Mouse (Mus musculus) common myeloid progenitor, adult 5-6 weeks (primary cell): ENCODE data around the gene Slc13a3. TPM values are rescaled to one million over a fixed set of nuclear protein-coding genes. Genes with fewer than 3 reads are reported as not detected.
A peak's percentile ranks its signal among the peaks of the same experiment; 100 is the strongest.

Experiments
- ATAC-seq: replicated peaks from 2 replicates; pipeline ENCODE4 v1.8.0; 2016; ENCODE audit warnings: low read depth, mild to moderate bottlenecking, moderate TSS enrichment, inconsistent platforms; ENCODE audit not compliant: poor library complexity, severe bottlenecking
- total RNA-seq: library from RNA; stranded (forward); fragments of 200-1000, 187-1606 nt; gene quantifications from 2 replicates; pipeline ENCODE4 v1.2.3, GENCODE M21; 2017

The Slc13a3 gene
- total RNA-seq, 1 experiment from 2014 or later, result not detected

DNA sequence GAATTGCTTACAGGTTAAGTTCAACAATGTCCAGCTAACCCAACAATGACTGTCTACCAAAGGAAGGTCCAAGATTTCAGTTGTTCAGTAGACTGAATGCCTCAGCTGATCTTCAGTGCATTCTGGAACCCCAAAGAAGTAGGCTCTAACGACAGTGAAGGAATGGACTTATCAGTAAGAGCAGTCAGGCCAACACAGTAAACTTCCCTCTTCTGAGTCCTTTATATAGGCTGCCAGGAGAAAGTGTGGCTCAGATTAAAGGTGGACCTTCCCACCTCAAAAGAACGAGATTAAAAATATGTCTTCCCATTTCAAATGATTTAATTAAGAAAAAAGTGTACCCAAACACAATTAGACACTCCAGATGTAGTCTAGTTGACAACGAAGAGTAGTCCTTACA is 102.7 kb downstream of the Slc13a3 start:
- ATAC-seq, result no peak

DNA sequence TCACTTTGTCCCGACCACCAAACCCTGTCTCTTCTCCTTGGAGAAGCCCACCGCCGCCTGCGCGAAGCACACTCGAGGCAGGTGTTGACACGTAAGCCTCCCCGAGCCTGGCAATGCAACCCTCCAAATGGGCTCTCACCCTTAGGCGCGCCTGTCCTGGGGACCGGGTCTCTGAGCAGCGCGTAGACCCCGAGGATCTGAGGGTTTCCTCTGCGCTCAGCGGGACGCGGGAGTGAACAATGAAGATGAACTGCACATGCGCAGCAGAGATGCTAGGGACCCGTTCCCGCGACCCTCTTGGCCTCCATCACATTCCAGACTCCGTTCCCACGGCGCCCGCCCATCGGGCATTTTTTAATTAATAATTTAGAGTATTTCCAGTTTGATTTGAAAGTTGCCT is 104.5 kb downstream of the Slc13a3 start, which contains the start of gene Zfp663:
TSS of gene Zfp663 (minus strand) at position 234 of the 400 bp plus-strand sequence.
- no peak for ATAC-seq

- no peak for ATAC-seq
Measured at GRCm38 (mm10) chr2:165367868-165368439, 105.1 kb downstream of the Slc13a3 start.

DNA sequence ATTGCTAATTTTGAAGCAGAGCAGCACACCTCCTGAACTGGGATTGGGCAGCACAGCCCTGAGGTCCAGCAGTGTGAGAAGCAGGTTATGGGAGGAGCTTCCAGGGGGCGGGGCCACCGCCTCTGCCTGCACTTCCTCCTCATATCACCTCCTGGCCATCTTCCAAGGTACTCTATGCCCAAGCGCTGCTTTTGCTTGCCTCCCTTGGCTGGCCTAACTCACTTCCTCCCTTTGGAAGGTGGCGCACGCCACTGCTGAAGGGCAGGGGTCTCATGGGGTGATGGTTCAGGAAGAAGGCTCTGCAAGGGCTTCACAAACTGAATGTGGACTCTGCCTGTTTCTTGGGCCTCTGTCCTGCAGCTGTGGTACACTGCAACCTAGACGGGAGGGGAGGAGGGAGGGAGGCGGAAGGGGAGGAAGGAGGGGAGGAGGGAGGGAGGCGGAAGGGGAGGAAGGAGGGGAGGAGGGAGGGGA is 105.9 kb downstream of the Slc13a3 start:
- peak; percentile 68 for ATAC-seq

- peak; percentile 45 for ATAC-seq
Measured at GRCm38 (mm10) chr2:165364334-165365091, 108.5 kb downstream of the Slc13a3 start.

DNA sequence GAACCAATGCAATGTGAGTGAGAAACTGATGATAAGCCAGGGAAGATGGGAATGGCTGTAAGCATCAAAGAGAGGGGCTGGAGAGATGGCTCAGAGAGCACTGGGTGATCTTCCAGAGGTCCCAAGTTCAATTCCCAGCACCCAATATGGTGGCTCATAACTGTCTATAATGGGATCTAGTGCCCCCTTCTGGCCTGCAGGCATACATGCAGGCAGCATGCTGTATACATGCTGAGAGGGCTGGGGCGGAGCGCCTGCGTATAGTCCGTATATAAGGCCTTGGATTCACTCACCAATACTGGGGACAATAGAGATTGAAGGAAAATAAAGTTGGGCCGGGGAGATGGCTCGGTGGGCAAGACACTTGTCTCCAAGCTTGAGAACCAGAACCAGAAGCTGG is 109.7 kb downstream of the Slc13a3 start:
- ATAC-seq, result no peak

DNA sequence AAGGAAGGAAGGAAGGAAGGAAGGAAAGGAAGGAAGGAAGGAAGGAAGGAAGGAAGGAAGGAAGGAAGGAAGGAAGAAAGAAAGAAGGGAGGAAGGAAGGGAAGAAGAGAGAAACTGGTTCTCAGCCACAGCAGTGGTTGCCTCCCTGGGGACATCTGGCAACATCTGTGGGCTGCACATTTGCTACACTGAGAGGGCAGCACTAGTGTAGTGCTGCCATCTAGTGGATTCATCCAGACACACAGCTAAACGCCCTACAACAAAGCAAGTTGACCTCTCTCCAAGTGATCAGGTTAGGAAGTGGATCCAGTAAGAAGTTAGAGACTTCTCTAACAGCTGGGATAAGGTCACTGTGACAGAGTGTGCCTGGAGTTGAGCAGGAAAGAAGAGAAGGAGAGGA is 112.2 kb downstream of the Slc13a3 start:
- peak; percentile 88 for ATAC-seq

Other genes with a start within 250 kb of the Slc13a3 start
- not detected in 2 replicates for gene Cdh22, start 238.4 kb downstream of the Slc13a3 start, total RNA-seq
- gene Slc35c2, start 185.4 kb downstream of the Slc13a3 start, total RNA-seq, result 34.9 and 47.0 TPM in 2 replicates
- 17.4 and 29.7 TPM in 2 replicates for gene Elmo2, start 146.8 kb downstream of the Slc13a3 start, total RNA-seq
- not detected in 2 replicates for gene Zfp663, start 104.5 kb downstream of the Slc13a3 start, total RNA-seq
- not detected in 2 replicates for gene Zfp334, start 85.0 kb downstream of the Slc13a3 start, total RNA-seq
- not detected in 2 replicates for gene Ocstamp, start 72.8 kb downstream of the Slc13a3 start, total RNA-seq
- gene Trp53rka, start 20.1 kb upstream of the Slc13a3 start, total RNA-seq, result 6.4 and 12.4 TPM in 2 replicates
- gene Slc2a10, start 30.6 kb upstream of the Slc13a3 start, total RNA-seq, result 0.15 and 0.64 TPM in 2 replicates
- gene Eya2, start 121.8 kb upstream of the Slc13a3 start, total RNA-seq, result 15.0 and 24.9 TPM in 2 replicates